Mouse (Mus musculus) liver, adult 2 months (tissue): ENCODE results near the gene Ldb3.

ENCODE experiments used
- CTCF ChIP-seq: fragments of 200-500 bp; IDR thresholded peaks from 2 replicates; pipeline ENCODE4 v1.5.1; 2011; ENCODE audit warnings: low read depth, low read length, control low read depth
- POLR2A ChIP-seq: fragments of 200-500 bp; IDR thresholded peaks from 2 replicates; pipeline ENCODE4 v1.6.1; 2011; ENCODE audit warnings: low read length, control low read depth; ENCODE audit not compliant: insufficient read depth; ENCODE audit errors: extremely low read depth

DNA sequence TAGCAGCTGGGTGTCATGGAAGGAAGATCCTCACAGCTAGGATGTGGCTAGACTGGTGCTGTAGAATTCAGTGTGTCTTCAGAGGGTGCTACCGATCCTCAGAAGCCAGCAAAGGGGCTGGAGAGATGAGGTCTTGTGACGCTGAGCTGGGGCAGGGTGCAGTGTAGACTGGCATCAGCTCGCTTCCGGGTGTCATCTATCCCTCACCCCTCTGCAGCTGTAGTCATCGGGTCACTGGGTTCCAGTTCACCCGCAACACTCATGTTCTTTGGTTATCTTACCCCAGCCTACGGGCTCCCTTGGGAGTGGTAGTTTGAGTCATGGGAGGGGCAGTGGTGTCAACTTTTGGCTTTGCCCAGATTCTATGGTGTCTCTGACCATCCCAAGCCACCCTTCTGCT is 13.4 kb upstream of the Ldb3 start:
- TF ChIP-seq POLR2A: no peak
- no peak for TF ChIP-seq CTCF
